Mouse (Mus musculus) hindbrain, embryonic 11.5 days (tissue): Measurements from ENCODE around the gene Dgke. TPM values are rescaled to one million over a fixed set of nuclear protein-coding genes. Genes with fewer than 3 reads are reported as not detected.
A peak's percentile ranks its signal among the peaks of the same experiment; 100 is the strongest.
"Not testable (repeated sequence)": the region's sequence is repeated elsewhere in the genome, so short reads cannot be mapped to it uniquely, and the experiment has no call there.

Experiments
- ATAC-seq: fragments of 200-750 bp; cut with Nextera tagmentation; 2 replicates; pipeline ENCODE4 v1.8.0; 2017; ENCODE audit warnings: mild to moderate bottlenecking, moderate TSS enrichment, moderate library complexity; ENCODE audit not compliant: low FRiP score
- DNase-seq: peaks from one replicate; pipeline ENCODE4 v3.0.0-alpha.2; 2015; ENCODE audit warnings: low spot score
- H3K27ac ChIP-seq: fragments of 300-500 bp; sonication (generic); 2 replicates; pipeline ENCODE4 v1.5.1; 2014; ENCODE audit warnings: mild to moderate bottlenecking, low read depth, low read length
- H3K27me3 ChIP-seq: fragments of 300-500 bp; sonication (generic); 2 replicates; pipeline ENCODE4 v1.6.1; 2014; ENCODE audit warnings: mild to moderate bottlenecking, low read length, moderate library complexity, mixed read lengths; ENCODE audit not compliant: control insufficient read depth, insufficient read depth
- H3K36me3 ChIP-seq: fragments of 300-500 bp; sonication (generic); 2 replicates; pipeline ENCODE4 v1.6.1; 2014; ENCODE audit warnings: mild to moderate bottlenecking, low read length, moderate library complexity, mixed read lengths; ENCODE audit not compliant: control insufficient read depth, insufficient read depth
- H3K4me1 ChIP-seq: fragments of 300-500 bp; sonication (generic); replicated peaks from 2 replicates; pipeline ENCODE4 v1.6.1; 2014; ENCODE audit warnings: low read length, mixed read lengths; ENCODE audit not compliant: control insufficient read depth, insufficient read depth
- H3K4me2 ChIP-seq: fragments of 300-500 bp; sonication (generic); replicated peaks from 2 replicates; pipeline ENCODE4 v1.6.1; 2014; ENCODE audit warnings: mild to moderate bottlenecking, low read depth, low read length
- H3K4me3 ChIP-seq: fragments of 300-500 bp; sonication (generic); 2 replicates; pipeline ENCODE4 v1.5.1; 2014; ENCODE audit warnings: low read depth, low read length
- H3K9ac ChIP-seq: fragments of 300-500 bp; sonication (generic); 2 replicates; pipeline ENCODE4 v1.6.1; 2014; ENCODE audit warnings: low read depth, low read length
- H3K9me3 ChIP-seq: fragments of 300-500 bp; sonication (generic); 2 replicates; pipeline ENCODE4 v1.6.1; 2016; ENCODE audit warnings: low read length; ENCODE audit not compliant: control insufficient read depth
- WGBS: fragments of 180-500 bp; shearing (Covaris S2); extraction: QIAGEN DNeasy Blood & Tissue Kit; methylation state at CpG from one replicate; pipeline ENCODE4 v1.1.7; 2014; 5-methylcytosine and 5-hydroxymethylcytosine counted together
- polyA plus RNA-seq: library from polyadenylated mRNA; unstranded; fragments of >200 nt; fragmentation: Nextera tagmentation; extraction: Ambion mirVana; gene quantifications from 2 replicates; pipeline ENCODE4 v1.2.1, GENCODE M21; 2014

Dgke gene
- polyA plus RNA-seq, 1 experiment from 2014 or later = 4.1 TPM

- H3K27me3 ChIP-seq = no peaks in the 10 kb centered on the region
- H3K36me3 ChIP-seq = no peaks in the 10 kb centered on the region
- ATAC-seq = no peak
- no peak overlapping the region for H3K4me3 ChIP-seq
- no peak overlapping the region for H3K4me2 ChIP-seq
- 85% methylated on average over 17 of the region's 17 CpGs for WGBS
- H3K27ac ChIP-seq = no peak overlapping the region
- H3K4me1 ChIP-seq = no peaks in the 10 kb centered on the region
- no peak for DNase-seq
- no peak overlapping the region for H3K9ac ChIP-seq
- H3K9me3 ChIP-seq = no peaks in the 10 kb centered on the region
These were observed 31.6 kb upstream of the Dgke start for GRCm38 (mm10) chr11:89098083-89098835.

- H3K36me3 ChIP-seq, H3K9ac ChIP-seq, H3K4me2 ChIP-seq, H3K27ac ChIP-seq, H3K27me3 ChIP-seq, H3K9me3 ChIP-seq, ATAC-seq, H3K4me1 ChIP-seq, DNase-seq, H3K4me3 ChIP-seq: not testable (repeated sequence)
- WGBS = 90% methylated on average over 10 of the region's 10 CpGs
These were observed 30.6 kb upstream of the Dgke start for GRCm38 (mm10) chr11:89097292-89097691.

- ATAC-seq = no peak
- DNase-seq = no peak
- H3K4me3 ChIP-seq = no peak overlapping the region
- no peaks in the 10 kb centered on the region for H3K27me3 ChIP-seq
- no peak overlapping the region for H3K27ac ChIP-seq
- no peaks in the 10 kb centered on the region for H3K9me3 ChIP-seq
- H3K4me2 ChIP-seq = no peak overlapping the region
- no peak overlapping the region for H3K9ac ChIP-seq
- WGBS = 82% methylated on average over 3 of the region's 3 CpGs
- no peaks in the 10 kb centered on the region for H3K4me1 ChIP-seq
- H3K36me3 ChIP-seq = no peaks in the 10 kb centered on the region
These were observed 28.7 kb upstream of the Dgke start for GRCm38 (mm10) chr11:89095306-89095705.

- ATAC-seq = no peak
- no peak for DNase-seq
- H3K9me3 ChIP-seq = no peaks in the 10 kb centered on the region
- no peak overlapping the region for H3K4me3 ChIP-seq
- no peak overlapping the region for H3K27ac ChIP-seq
- 85% methylated on average over 9 of the region's 9 CpGs for WGBS
- no peak overlapping the region for H3K4me2 ChIP-seq
- H3K27me3 ChIP-seq = no peaks in the 10 kb centered on the region
- no peak overlapping the region for H3K9ac ChIP-seq
- no peaks in the 10 kb centered on the region for H3K36me3 ChIP-seq
- no peaks in the 10 kb centered on the region for H3K4me1 ChIP-seq
These were observed 26.1 kb upstream of the Dgke start for GRCm38 (mm10) chr11:89092714-89093113.

- not testable (repeated sequence) for H3K36me3 ChIP-seq, H3K4me2 ChIP-seq, H3K27ac ChIP-seq, DNase-seq, H3K4me3 ChIP-seq, H3K4me1 ChIP-seq, H3K9ac ChIP-seq, H3K9me3 ChIP-seq, H3K27me3 ChIP-seq, ATAC-seq
- WGBS = 78% methylated on average over 7 of the region's 7 CpGs
These were observed 23.7 kb upstream of the Dgke start for GRCm38 (mm10) chr11:89090359-89090758.

GRCm38 (mm10) chr11:89088754-89089153, 22.1 kb upstream of the Dgke start:
- no peaks in the 10 kb centered on the region for H3K27me3 ChIP-seq
- WGBS = 91% methylated on average over 4 of the region's 4 CpGs
- no peak for DNase-seq
- no peak overlapping the region for H3K4me3 ChIP-seq
- no peaks in the 10 kb centered on the region for H3K36me3 ChIP-seq
- no peak overlapping the region for H3K4me2 ChIP-seq
- H3K9me3 ChIP-seq = no peaks in the 10 kb centered on the region
- H3K4me1 ChIP-seq = no peaks in the 10 kb centered on the region
- no peak for ATAC-seq
- no peak overlapping the region for H3K9ac ChIP-seq
- no peak overlapping the region for H3K27ac ChIP-seq

GRCm38 (mm10) chr11:89086208-89086809, 19.7 kb upstream of the Dgke start:
- WGBS = 72% methylated on average over 10 of the region's 10 CpGs
- Histone ChIP-seq H3K9me3 (no peaks in the 10 kb centered on the region), H3K9ac (no peak overlapping the region), H3K36me3 (no peaks in the 10 kb centered on the region), H3K4me1 (no peaks in the 10 kb centered on the region), H3K4me3 (no peak overlapping the region), H3K4me2 (no peak overlapping the region), H3K27me3 (no peaks in the 10 kb centered on the region), H3K27ac (no peak overlapping the region)
- no peak for ATAC-seq
- DNase-seq = no peak

- H3K4me3 ChIP-seq = no peak overlapping the region
- no peak for ATAC-seq
- H3K4me2 ChIP-seq = no peak overlapping the region
- H3K27me3 ChIP-seq = no peaks in the 10 kb centered on the region
- H3K27ac ChIP-seq = no peak overlapping the region
- H3K9me3 ChIP-seq = no peaks in the 10 kb centered on the region
- peak; percentile 69 for DNase-seq
- H3K36me3 ChIP-seq = no peaks in the 10 kb centered on the region
- H3K4me1 ChIP-seq = no peaks in the 10 kb centered on the region
- WGBS = 41% methylated on average over 7 of the region's 7 CpGs
- H3K9ac ChIP-seq = no peak overlapping the region
These were observed 18.0 kb upstream of the Dgke start for GRCm38 (mm10) chr11:89084601-89085000.

GRCm38 (mm10) chr11:89082691-89083090, 16.0 kb upstream of the Dgke start:
- H3K4me1 ChIP-seq, H3K9ac ChIP-seq, H3K4me3 ChIP-seq, H3K36me3 ChIP-seq, H3K27ac ChIP-seq, H3K27me3 ChIP-seq, H3K4me2 ChIP-seq, ATAC-seq, H3K9me3 ChIP-seq, DNase-seq: not testable (repeated sequence)
- 92% methylated on average over 3 of the region's 3 CpGs for WGBS
